Mouse (Mus musculus) layer of hippocampus, adult 11-12 months (tissue): ENCODE data around the gene Skint6.
"Not testable (repeated sequence)": the region's sequence is repeated elsewhere in the genome, so short reads cannot be mapped to it uniquely, and the experiment has no call there.

Experiments
- DNase-seq: peaks from one replicate; pipeline ENCODE4 v3.0.0; 2022; ENCODE audit warnings: low spot score

Skint6 gene

GRCm38 (mm10) chr4:113286873-113287272, at the start of gene Skint6:
Gene Skint6, minus strand, starts transcription at chr4:113286973.
- DNase-seq: no peak

- no peak for DNase-seq
Observed at GRCm38 (mm10) chr4:113320911-113321310, 34.1 kb upstream of the Skint6 start.

- DNase-seq: no peak
Observed at GRCm38 (mm10) chr4:113301773-113302473, 15.2 kb upstream of the Skint6 start.

- no peak for DNase-seq
Observed at GRCm38 (mm10) chr4:113263363-113264060, 23.3 kb downstream of the Skint6 start.

GRCm38 (mm10) chr4:113245808-113246207, 41.0 kb downstream of the Skint6 start:
- DNase-seq: no peak

GRCm38 (mm10) chr4:113067621-113068020, 219.2 kb downstream of the Skint6 start:
- DNase-seq: no peak

- DNase-seq: not testable (repeated sequence)
Observed at GRCm38 (mm10) chr4:112979160-112979559, 307.6 kb downstream of the Skint6 start.

GRCm38 (mm10) chr4:112790646-112791045, 496.1 kb downstream of the Skint6 start:
- peak; percentile 2 for DNase-seq

- DNase-seq: no peak
Observed at GRCm38 (mm10) chr4:112774766-112775165, 512.0 kb downstream of the Skint6 start, which contains the start of gene Skint10. Gene Skint10, minus strand, starts transcription at chr4:112774866.
